Mouse (Mus musculus) subcutaneous adipose tissue, adult 2 months (tissue): ENCODE results near the gene Hoxd11. TPM values are rescaled to one million over a fixed set of nuclear protein-coding genes. Genes with fewer than 3 reads are reported as not detected.

ENCODE experiments used
- polyA plus RNA-seq: library from polyadenylated mRNA; depleted of rRNA; stranded (reverse); fragments of >200 nt; gene quantifications from 2 replicates; pipeline ENCODE4 v1.2.3, GENCODE M21; 2012; ENCODE audit warnings: low replicate concordance; rRNA removed

Hoxd11 gene
- 0.24 and 52.9 TPM in 2 replicates for polyA plus RNA-seq

DNA sequence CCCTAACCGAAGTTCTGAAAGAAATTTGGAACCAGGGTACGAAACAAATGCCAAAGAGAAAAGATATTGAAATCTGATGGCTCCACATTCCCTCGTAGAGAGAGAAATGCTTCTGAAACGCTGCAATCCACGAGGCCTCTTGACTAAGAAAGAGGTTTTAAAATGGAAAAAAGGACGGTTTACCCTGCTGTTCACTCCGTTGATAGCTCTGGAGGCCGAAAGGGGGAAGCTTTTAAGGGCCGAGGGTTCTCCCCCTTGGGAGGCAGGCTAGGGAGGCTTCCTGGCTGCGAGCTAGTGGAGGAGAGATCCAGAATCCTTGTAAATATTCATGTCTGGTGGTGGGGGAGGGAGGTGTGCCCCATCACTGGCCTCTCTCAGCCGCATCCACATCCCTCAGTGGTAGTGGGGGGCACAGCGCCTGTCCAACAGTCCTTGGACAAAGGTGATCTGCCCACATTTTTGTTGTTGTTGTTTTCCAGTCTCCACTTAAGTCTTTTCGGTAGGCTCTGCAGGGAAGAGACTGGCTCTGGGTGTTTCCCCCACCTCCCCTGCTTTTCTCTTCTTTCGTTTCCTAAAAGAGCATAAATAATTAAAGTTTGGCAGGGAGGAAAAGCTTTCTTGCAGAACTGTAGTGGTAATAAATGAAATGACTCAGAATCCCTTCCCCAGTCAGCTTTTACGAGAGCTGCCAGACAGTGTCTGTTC lies at the start of gene Hoxd11:
TSS of gene Hoxd11 (plus strand) at position 667 of the 705 bp plus-strand sequence.

DNA sequence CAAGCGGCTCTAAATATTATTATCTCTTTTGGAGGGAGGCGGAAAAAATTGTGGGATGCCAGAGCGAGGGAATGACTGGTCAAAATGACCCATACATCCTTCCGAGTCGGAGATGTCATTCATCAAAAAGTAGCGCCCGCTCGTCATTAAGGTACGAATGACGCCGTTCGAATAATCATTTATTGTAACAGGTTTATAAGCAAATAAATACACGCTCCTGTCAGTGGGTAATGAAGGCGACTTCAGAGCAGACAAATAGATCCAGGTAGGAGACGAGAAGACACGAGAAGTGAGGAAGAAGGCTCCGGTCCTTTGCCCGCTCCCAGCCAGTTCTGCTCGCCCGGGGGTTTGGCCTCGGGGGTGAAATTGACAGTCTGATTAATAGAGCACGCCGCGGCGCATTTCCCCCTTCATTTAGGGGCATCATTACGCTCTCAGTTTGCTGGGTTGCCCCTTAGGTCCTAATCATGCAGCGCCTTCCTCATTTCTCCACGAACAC lies 19.8 kb upstream of the Hoxd11 start, which contains the start of gene Evx2:
TSS of gene Evx2 (minus strand) at position 51 of the 499 bp plus-strand sequence.

DNA sequence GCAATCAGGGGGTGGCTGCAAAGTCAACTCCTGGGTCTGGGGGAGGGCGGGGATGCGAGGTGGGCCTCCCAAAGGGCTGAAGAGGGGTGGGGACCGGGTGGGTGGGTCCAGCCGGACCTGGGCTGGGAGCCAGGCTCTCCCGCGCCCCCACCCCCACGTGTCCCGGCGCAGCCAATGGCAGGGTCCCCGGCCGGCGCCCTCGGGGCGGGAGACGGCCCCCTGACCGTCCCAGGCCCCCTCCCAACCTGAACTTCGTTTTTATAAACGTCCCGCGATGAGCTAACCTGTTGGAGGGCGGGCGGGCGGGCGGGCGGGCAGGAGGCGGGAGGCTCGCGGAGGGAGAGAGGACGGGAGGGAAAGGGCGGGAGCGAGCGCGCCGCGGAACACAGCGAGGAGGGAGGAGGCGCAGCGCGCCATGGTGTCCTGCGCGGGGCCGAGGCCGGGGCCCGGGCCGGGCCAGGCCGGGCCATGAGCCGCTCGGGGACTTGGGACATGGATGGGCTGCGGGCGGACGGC lies 11.5 kb upstream of the Hoxd11 start, which contains the start of gene Hoxd13:
TSS of gene Hoxd13 (plus strand) at position 469 of the 516 bp plus-strand sequence.

DNA sequence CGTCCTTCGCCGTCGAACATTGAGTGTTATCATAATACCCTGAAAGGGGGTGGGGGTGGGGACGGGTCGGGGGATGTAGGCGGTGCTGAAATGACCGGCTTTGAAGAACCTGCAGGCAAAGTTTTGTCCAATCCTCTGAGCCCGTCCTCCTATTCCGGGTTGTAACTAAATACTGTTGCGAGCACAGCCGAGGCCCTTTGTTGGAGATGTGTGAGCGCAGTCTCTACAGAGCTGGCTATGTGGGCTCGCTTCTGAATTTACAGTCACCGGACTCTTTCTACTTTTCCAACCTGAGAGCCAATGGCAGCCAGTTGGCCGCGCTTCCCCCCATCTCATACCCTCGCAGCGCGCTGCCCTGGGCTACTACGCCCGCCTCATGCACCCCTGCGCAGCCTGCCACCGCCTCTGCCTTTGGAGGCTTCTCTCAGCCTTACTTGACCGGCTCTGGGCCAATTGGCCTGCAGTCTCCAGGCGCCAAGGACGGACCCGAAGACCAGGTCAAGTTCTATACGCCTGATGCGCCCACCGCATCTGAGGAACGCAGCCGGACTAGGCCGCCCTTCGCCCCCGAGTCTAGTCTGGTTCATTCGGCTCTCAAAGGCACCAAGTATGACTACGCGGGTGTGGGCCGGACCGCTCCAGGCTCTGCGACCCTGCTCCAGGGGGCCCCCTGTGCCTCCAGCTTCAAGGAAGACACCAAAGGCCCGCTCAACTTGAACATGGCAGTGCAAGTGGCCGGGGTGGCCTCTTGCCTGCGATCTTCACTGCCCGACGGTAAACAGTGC lies 4.3 kb upstream of the Hoxd11 start, which contains the start of gene Hoxd12:
TSS of gene Hoxd12 (plus strand) at position 133 of the 785 bp plus-strand sequence.

DNA sequence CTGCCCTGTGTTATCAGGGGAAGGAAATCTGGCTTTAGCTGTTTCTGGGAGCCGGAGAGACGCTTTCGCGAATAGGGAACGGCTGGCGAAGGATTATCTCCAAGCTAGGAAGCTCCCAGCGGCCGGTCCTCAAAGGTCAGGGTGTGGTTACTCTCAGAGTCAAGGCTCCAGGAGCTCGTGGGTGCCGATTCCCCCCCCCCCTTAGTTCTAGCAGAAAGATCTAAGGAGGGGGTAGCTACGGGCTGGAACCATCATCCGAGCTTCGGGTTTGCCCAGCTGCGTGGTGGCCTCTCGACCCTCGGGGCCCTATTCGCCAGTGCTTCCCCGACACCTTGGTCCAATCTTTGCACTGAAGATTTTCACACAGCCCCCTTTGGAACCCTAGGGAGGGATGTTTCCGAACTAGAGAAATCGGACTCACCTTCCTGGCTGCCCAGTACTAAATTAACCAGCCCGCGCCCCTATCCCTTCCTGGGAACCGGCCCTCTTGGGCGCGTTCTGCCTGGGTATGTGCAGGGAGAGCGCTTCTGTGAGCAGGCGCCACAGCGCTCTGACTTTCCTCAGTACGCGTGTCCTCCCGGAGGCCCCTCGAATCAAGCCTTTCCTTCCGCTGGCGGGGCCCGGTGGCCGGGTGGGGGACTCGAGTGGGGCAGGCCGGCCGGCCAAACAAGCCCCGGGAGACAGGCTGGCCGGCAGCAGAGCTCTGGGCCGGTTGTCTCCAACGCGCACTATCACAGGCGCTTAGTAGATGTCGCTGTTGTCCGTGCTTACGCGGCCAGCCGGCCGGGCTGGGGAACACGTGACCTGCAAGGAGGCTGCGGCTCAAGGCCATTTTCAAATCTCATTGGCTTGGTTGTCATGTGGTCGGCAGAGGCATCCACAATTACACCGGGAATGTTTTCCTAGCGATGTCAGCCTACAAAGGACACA lies 11.9 kb downstream of the Hoxd11 start, which contains the start of gene Hoxd10:
TSS of gene Hoxd10 (plus strand) at position 903 of the 930 bp plus-strand sequence.

DNA sequence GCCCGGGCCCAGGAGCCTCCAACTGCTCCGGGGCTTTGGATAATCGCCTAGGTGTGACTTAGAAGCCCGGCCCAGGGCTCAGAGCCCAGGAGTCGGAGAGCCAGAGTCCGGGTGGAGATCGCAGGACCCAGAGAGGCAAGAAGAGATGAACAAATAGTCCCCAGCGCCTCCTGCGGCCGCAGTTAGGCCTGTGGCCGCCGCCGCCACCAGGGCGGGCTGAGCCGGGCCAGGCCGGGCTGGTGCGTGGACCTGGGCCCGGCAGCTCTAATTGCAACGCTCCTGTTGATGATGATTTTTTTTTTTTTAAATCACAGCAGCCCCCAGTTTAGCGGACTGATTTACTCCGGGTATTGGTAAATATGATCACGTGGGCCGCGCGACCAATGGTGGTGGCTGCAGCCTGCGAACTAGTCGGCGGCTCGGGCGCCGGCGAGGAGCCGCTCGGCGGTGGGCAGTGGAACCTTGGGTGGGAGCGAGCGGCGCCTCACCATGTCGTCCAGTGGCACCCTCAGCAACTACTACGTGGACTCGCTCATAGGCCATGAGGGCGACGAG lies 18.3 kb downstream of the Hoxd11 start, which contains the start of gene Hoxd9:
TSS of gene Hoxd9 (plus strand) at position 161 of the 555 bp plus-strand sequence.

DNA sequence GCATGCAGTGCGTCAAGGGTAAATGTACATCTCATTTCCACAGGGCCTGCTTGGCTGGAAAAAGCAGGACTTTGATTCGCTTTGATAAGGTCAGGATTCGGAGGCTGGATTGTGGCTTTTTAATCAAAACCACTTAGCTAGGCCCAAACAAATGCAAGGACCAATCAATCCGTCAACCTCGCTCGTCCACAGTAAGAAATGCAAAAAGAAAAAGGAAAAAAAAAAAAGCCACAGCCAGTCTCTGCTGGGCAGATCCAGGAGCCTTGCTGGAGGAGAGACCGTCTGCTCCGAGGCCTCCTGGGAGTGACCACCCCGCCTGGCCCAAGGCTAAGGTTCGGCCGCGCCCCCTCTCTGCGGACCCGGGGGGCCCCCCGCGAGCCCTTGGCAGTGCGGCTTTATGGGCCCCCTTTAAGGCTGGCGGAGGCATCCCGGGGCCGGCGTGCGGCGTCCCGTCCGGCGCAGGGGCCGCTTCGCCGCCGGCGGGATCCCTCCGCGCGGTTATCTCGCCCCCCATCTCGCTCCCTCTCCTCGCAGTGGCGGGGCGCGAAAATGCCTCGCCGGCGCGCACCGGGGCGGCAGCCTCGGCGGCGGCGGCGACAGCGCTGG lies 25.1 kb downstream of the Hoxd11 start, which contains the start of gene Hoxd8:
TSS of gene Hoxd8 (plus strand) at position 223 of the 606 bp plus-strand sequence.

DNA sequence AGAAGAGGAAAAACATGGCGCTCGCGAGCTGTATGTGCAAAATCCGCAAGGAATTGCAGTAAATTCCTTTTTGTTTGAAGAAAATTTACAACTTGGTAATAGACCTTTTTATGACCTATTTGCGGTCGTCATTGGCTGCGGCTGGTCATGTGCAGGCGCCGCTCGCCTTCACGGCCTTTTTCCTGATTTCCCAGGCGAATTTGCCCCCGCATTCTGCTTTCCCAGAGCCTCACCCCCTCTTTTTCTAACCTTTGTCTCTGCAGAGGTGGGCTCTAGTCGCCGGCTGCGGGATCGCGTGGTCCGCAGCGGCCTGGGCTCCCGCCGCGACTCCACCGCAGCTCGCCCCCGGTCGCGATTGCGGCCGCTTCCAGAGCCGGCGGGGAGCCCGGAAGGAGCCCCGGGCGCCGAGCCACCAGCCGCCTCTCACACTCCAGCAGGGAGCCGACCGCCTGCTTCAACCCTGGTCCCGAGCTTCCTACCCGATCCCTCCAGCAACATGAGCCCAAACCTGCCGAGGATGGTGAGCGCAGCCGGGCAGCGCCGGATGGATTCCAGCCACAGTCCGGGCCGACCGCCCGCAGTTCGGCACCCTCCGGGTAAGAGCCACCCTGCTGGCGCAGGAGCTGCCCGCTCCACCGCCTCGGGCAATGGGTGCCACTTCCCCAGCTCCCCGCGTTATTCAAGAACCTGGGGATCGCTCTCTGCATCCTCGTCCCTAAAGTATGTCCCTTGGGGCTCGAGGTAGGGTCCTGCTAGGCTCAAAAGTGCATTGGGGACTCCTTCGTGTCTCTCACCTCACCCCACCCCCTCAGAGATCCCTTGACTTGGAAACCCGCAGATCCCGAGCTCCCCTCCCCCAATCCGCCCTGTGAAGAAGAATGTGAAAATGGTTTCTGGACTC lies 32.6 kb downstream of the Hoxd11 start, which contains the start of the genes Hoxd3 and Hoxd4:
TSS of gene Hoxd3 (plus strand) at position 207 of the 901 bp plus-strand sequence.
TSS of gene Hoxd4 (plus strand) at position 209 of the 901 bp plus-strand sequence.

DNA sequence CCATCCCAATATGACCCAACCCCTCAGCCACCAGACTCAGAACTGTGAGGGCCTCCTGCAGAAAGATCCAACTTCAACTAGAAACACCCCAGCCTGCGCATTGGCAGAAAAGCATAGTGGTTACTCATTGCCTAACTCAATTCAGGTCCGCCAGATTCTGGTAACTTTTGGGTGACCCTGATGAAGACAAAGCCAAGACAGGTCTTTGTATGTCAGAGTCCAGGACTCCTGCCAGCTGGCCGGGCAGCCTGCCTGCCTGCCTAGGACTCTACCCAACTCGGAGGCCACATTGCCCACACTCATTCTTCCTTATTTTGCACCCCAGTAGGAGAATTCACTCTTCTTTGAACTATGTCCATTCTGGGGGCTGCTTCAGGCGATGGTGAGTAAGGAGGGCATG lies 47.2 kb downstream of the Hoxd11 start, which contains the start of gene Gm28230:
TSS of gene Gm28230 (plus strand) at position 178 of the 400 bp plus-strand sequence.

Other genes with a start within 250 kb of the Hoxd11 start
- 4.8 and 7.8 TPM in 2 replicates for gene Lnpk, start 100.1 kb upstream of the Hoxd11 start, polyA plus RNA-seq
- gene Evx2, start 20.0 kb upstream of the Hoxd11 start, polyA plus RNA-seq, result not detected in 2 replicates
- not detected in 2 replicates for gene Hoxd13, start 11.2 kb upstream of the Hoxd11 start, polyA plus RNA-seq
- not detected in 2 replicates for gene Hoxd12, start 4.5 kb upstream of the Hoxd11 start, polyA plus RNA-seq
- gene Hoxd10, start 12.4 kb downstream of the Hoxd11 start, polyA plus RNA-seq, result 0.97 and 42.6 TPM in 2 replicates
- 7.5 and 57.1 TPM in 2 replicates for gene Hoxd9, start 18.2 kb downstream of the Hoxd11 start, polyA plus RNA-seq
- 11.5 and 27.9 TPM in 2 replicates for gene Hoxd8, start 25.1 kb downstream of the Hoxd11 start, polyA plus RNA-seq
- 0.70 and 18.6 TPM in 2 replicates for gene Hoxd3, start 32.4 kb downstream of the Hoxd11 start, polyA plus RNA-seq
- gene Hoxd4, start 32.4 kb downstream of the Hoxd11 start, polyA plus RNA-seq, result 36.3 and 69.5 TPM in 2 replicates
- gene Gm28230, start 47.2 kb downstream of the Hoxd11 start, polyA plus RNA-seq, result 6.2 and 15.3 TPM in 2 replicates
- not detected in 2 replicates for gene Hoxd1, start 83.4 kb downstream of the Hoxd11 start, polyA plus RNA-seq
- gene Mtx2, start 146.2 kb downstream of the Hoxd11 start, polyA plus RNA-seq, result 59.5 and 89.6 TPM in 2 replicates